ENCODE assay signal across 19 mouse cellular contexts in genomic region chr4:74587125-74587524, GRCm38 (mm10).
DNase-seq lines count a peak whose midpoint lies in the region; ATAC-seq lines count a peak whose summit lies in the region.
"Had no signal": no experiment of that assay in that cellular context is flagged by ENCODE, and none has a peak within 500 bp of the region (broad histone marks: within the 10 kb centered on the region; RNA-seq: fewer than 3 reads in every experiment).

No protein-coding gene starts in this region.

- DNase-seq in frontal cortex, postnatal 25 days (ENCODE audit: low spot score in 2 of 2) = no peak
- peak; percentile 2 for DNase-seq in retina, postnatal 1 day
- no peak for DNase-seq in retina, embryonic 14.5 days (ENCODE audit: low spot score)
- DNase-seq in ZHBTc4 (ENCODE audit: low read depth, low spot score) = peak; percentile 1
- no peak for DNase-seq in spleen, adult 18-20 months
- no peak for DNase-seq in c-Kit-positive CD71-positive TER-119-positive erythroid progenitor cells, embryonic 14.5 days (ENCODE audit: low spot score)
- DNase-seq: adrenal gland, adult 8-10 months; adrenal gland, postnatal 25 days; B cell, adult 2 months; cerebellum, adult 11 months; cerebellum, adult 9-11 months; cerebellum, postnatal 25 days; gastrocnemius, postnatal 10 days had no signal

- ATAC-seq in frontal cortex, adult (ENCODE audit: low TSS enrichment) = peak; percentile 91
- ATAC-seq: activated CD4-positive, CD25-positive, alpha-beta regulatory T cell, adult 4 months; forebrain, embryonic 14.5 days; hindbrain, embryonic 16.5 days; inflammation-experienced regulatory T-cells, adult 6 months; intestine, embryonic 16.5 days had no signal

Comparison
In these comparisons a context has a peak if more than half of its experiments do, and no peak if none do; other contexts are left out.
1. DNase-seq: peak in retina, postnatal 1 day (single experiment) and ZHBTc4 (single experiment); none in frontal cortex, postnatal 25 days (0 of 2), retina, embryonic 14.5 days (single experiment), spleen, adult 18-20 months (0 of 2) and c-Kit-positive CD71-positive TER-119-positive erythroid progenitor cells, embryonic 14.5 days (single experiment).